Mouse (Mus musculus) gastrocnemius, postnatal 14 days (tissue): ENCODE data around the gene Ache. TPM values are rescaled to one million over a fixed set of nuclear protein-coding genes. Genes with fewer than 3 reads are reported as not detected.

Experiments used
- DNase-seq: peaks from one replicate; pipeline ENCODE4 v3.0.0; 2021; ENCODE audit warnings: mixed read lengths
- intact Hi-C: fragments of 180-260 bp; cut with DNase I; formaldehyde crosslinking; loops from one replicate; pipeline ENCODE4 v1.15.1; 2025; ENCODE audit warnings: low total_unique reads
- total RNA-seq, 2 experiments: library from RNA; stranded (reverse); gene quantifications; 2 replicates each; pipeline ENCODE4 v1.2.3; 2021

Ache gene
- total RNA-seq, 2 experiments from 2014 or later = 48.8 to 59.8 TPM

DNA sequence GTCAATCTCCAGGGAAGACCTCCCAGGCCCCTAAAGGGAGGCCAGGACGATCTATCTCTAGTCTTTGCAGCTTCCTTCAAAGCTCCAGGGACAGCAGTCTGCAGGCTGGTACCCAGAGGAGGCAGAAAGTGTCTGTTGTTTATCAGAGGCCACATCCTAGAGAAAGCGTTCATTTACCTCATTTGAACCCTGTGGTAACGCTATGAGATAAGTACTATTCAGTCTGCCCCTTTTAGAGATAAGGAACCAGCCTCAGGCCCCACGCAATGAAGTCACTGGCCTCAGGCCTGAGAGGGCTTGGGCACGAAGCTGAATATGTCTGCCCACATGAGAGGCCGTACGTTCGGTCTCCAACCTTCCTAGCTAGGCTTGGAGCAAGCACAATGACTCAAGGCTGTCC lies 30.0 kb downstream of the Ache start:
- DNase-seq = no peak
- intact Hi-C loops = no loop called here

DNA sequence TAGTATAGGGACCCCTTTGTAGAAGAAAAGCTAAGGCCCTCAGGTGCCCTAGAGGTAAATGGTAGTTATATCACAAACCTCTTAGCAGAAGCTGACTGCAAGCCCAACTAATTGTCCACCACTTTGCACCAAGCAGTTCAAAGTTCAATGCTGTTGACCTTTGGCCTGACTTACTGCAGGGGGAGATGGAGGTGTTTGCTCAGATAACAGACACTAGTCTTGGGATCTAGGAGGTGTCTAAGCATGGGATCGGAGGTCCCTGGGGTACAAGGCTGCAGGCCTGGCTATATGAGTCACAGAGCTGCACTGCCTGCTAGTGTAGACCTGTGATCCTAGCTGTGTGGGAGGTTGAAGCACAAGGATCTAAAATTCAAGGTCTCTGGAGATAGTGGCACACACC lies 31.3 kb downstream of the Ache start:
- intact Hi-C loops = no loop called here
- DNase-seq = no peak

DNA sequence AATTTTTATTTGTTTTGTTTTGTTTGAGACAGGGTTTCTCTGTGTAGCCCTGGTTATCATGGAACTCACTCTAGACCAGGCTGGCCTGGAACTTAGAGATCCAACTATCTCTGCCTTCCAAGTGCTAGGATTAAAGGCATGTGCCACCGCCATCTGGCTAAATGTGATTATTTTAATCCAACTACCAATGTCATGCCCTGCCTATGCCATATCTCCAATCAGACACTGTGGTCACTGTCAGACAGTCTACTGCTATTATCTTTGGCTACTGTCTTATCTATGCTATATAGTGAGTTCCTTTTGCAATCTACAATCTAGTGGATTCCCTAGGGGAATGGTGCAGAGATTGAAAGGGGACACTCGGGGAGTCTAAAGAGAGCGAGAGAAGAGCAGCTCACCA lies 33.7 kb downstream of the Ache start:
- intact Hi-C loops = no loop called here

DNA sequence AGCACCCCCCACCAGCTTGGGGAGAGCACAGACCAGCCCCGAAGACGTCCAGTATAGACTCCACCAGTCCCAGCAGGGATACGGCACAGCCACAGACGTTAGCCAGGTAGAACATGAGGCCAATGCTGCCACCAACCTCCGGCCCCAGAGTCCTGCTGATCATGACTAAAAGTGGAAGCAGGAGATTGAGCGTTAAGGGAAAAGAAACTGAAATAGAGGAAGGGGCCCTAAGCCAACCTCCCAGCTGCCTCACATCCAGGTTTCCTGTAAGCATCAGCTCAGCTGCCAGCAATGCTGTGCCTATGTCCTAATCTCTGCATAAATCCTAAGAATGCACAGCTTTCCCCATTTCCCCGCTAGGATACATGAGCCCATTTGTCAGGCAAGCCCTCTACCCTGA lies 43.6 kb downstream of the Ache start:
- DNase-seq = no peak
- intact Hi-C loops = no loop called here

More for the DNA sequence above, 33.7 kb downstream of the Ache start:
- no peak for DNase-seq

DNA sequence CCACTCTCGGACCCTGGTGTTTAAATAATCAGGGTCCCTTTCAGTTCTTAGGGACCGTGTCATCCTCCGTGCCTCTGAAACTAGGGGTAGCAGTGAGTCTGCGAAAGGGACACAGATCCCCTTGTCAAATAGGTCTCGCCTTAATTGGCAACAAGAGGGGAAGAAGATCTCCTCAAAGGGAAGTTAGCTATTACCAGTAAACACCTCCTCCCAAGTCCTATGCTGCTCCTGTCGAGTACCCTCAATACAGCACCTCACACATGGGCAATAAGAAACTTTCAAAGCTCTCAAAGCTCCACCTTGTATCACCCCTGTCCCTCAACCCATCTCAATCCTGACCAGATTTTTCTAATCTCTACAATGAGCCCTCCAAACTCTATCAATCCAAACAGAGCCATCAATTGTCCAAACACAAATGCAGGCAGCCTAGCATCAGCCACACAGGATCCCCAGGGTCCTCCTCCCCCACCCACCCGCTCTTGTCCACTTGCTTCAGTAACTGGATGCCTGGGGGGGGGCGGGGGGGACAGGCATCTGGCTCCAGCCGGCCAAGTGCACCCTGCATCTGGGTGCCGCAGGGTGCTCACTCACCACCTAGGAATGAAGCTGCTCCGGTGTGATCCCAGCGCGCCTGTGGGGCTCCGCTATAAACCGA lies 45.7 kb downstream of the Ache start:
- DNase-seq = no peak
- intact Hi-C loops = no loop called here

GRCm38 (mm10) chr5:137333512-137334174 lies 46.3 kb downstream of the Ache start, which contains the start of gene Slc12a9:
Gene Slc12a9 (minus strand): TSS chr5:137333597.
- intact Hi-C loops = no loop called here
- peak; percentile 94 for DNase-seq

DNA sequence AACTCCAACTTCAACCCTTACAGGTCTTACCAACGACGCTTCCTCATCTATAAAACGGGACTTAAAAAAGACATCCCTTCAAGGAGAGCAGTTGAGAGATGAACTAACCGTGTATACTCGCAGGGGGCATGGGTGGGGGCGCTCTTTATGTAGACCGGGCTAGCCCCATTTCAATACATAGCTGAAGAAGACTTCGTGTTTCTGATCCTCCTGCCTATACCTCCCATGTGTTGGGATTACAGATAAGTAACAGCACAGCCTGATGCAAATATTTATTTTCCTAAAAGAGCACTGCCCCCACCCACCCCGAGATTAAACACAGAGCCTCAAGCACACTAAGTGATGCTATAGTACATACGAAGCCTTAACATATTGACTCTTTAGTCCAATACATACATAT lies 47.0 kb downstream of the Ache start:
- intact Hi-C loops = no loop called here

GRCm38 (mm10) chr5:137335066-137335465 lies 47.7 kb downstream of the Ache start:
- DNase-seq = no peak
- intact Hi-C loops = no loop called here

More for the DNA sequence above, 47.0 kb downstream of the Ache start:
- no peak for DNase-seq

- no peak for DNase-seq
- intact Hi-C loops = no loop called here
Measured at GRCm38 (mm10) chr5:137337190-137337589, 49.9 kb downstream of the Ache start.

DNA sequence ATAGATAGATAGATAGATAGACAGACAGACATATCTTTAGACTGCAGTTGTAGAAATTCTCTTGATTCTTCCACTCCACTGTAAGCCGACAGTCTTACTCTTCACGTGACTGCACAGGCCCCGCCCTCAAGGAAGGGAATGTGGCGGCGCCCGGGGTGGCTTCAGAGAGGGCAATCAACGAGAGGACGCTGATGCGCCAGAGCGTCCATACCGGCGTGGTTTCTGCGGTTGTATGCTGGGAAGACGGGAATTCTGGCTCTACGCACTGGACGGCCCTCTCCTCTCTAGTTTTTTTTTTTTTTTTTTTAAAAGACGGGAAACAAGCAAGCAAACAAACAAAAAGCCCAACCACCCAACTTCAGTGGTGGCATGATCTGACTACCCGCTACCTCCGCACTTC lies 50.9 kb downstream of the Ache start:
- DNase-seq = peak; percentile 94
- intact Hi-C loops = no loop called here

DNA sequence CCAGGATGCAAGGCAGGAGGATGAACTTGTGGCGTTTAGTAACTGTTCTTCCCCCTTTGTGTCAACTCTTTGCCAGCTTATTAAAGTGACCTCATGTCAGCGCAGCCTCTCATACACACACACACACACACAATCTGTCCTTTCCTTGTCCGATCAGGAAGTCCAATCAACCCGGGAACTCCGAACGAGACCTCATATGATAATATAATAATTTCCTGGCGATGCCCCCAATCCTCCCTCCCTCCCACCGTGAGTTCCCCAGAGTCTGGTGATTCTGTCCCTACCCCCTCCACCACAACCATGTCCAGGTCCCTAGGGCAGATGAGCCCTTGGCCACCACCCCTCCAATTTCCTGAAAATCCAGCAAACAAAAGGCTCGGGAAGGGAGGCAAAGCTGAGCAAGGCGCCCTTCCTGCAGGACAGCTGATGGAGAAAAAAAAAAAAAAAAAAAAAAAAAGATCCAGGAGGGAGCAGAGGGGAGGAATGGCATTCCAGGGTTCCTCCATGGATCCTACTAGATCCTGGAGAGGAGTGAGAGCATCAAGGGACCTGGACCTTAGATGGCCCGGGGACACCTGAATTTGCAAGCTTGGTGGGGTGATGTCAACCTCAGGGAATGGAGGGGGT lies 51.5 kb downstream of the Ache start:
- DNase-seq = peak; percentile 53
- intact Hi-C loops = no loop called here

DNA sequence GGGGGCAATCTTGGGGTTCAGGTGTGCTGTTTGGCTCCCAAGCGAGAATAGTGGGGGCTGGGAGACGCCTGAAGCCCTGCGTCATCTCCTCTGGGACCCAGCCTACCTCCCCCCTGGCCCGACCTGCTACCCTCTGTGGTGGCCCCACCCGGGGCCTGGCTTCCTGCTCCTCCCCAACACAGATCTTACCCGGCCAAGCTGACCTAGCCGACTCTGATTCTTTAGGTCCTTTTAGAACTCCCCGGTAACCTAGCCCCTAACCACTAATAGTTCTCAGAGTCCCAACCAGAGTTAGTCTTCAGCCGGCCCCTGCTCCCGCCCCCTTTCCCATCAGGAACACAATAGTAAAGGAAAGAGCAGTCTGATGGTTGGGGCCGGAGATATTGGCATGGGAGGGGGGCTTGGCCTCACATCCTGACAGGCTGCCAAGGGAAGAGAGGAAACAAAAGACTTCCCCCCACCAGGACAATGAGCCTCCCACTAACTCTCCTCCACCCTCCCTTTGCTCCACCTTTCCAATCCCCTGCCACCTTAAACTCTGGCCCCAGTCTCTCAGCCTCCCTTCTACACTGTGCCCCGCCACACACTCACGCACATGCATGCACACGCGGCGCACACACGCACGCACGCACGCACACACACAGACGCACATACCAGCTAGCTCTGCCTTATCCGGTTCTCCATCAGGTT lies 52.1 kb downstream of the Ache start:
- intact Hi-C loops = no loop called here
- peak; percentile 52 for DNase-seq

- intact Hi-C loops = no loop called here
- no peak for DNase-seq
Measured at GRCm38 (mm10) chr5:137340222-137340621, 52.9 kb downstream of the Ache start.

DNA sequence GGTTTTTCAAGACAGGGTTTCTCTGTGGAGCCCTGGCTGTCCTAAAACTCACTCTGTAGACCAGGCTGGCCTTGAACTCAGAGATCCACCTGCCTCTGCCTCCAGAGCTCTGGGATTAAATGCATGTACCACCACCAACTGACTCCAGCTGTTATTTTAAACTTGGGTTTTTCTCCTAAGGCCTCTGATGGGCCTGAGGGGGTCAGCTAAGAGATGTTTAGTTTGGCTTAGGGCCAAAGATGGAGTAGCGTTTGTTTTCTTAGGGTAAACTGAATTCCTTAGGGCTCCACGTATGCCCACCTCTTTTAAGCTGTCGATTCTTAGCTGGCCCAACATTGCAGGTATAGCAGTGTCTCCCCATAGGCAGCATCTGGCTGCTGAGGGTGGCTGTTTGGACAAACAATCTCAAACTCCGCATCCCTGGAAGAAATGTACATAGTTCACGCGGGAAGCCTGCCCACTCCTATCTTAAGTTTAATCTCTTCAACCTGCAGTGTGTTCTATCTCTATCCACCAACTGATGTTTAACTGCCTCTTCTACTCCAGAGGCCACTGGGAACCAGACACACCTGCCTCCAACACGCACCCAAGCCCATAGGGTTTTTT lies 55.2 kb downstream of the Ache start:
- DNase-seq = no peak
- intact Hi-C loops = no loop called here

DNA sequence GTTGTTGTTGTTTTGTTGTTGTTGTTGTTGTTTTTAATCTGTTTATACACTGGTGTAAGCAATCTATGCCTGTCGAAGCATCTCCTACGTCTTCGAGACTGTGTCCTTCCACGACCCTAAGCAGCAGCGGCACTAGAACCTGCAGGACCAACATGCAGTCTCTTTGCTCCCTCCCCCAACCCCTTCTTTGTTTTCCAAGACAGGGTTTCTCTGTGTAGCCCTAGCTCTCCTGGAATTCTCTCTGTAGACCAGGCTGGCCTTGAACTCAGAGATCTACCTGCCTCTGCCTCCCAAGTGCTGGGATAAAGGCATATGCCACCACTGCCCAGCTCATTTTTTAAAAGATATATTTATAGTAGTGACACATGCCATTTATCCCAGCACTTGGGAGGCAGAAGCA lies 56.1 kb downstream of the Ache start:
- intact Hi-C loops = no loop called here
- no peak for DNase-seq

DNA sequence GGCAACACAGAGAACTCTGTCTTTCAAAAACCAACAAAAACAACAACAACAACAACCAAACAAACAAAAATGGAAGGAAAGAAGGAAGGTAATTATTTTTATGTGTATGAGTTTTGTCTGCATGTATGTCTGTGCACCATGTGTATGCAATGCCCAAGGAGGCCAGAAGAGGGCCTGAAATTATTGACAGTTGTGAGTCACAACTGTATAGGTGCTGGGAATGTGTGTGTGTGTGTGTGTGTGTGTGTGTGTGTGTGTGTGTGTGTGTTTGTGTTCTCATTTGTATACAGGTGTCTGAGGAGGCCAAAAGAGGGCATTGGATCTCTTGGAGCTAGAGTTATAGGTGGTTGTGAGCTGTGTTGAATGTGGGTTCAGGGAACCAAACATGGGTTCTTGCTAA lies 56.5 kb downstream of the Ache start:
- intact Hi-C loops = no loop called here
- no peak for DNase-seq
